Mouse (Mus musculus) forebrain, embryonic 15.5 days (tissue): ENCODE measurements around the gene E2f6. TPM values are rescaled to one million over a fixed set of nuclear protein-coding genes. Genes with fewer than 3 reads are reported as not detected.

ENCODE experiments used
- ATAC-seq: fragments of 200-750 bp; cut with Nextera tagmentation; replicated peaks from 2 replicates; pipeline ENCODE4 v1.8.0; 2017; ENCODE audit warnings: mild to moderate bottlenecking, moderate TSS enrichment, moderate library complexity
- H3K27ac ChIP-seq: fragments of 300-500 bp; sonication (generic); replicated peaks from 2 replicates; pipeline ENCODE4 v1.5.1; 2015; ENCODE audit warnings: mild to moderate bottlenecking, inconsistent platforms
- H3K27me3 ChIP-seq: fragments of 300-500 bp; sonication (generic); 2 replicates; pipeline ENCODE4 v1.6.1; 2015; ENCODE audit warnings: inconsistent platforms
- H3K36me3 ChIP-seq: fragments of 300-500 bp; sonication (generic); 2 replicates; pipeline ENCODE4 v1.6.1; 2015; ENCODE audit warnings: mild to moderate bottlenecking, inconsistent platforms
- H3K4me1 ChIP-seq: fragments of 300-500 bp; sonication (generic); 2 replicates; pipeline ENCODE4 v1.6.1; 2015; ENCODE audit warnings: inconsistent platforms
- H3K4me2 ChIP-seq: fragments of 300-500 bp; sonication (generic); replicated peaks from 2 replicates; pipeline ENCODE4 v1.6.1; 2015; ENCODE audit warnings: mild to moderate bottlenecking, inconsistent platforms
- H3K4me3 ChIP-seq: fragments of 300-500 bp; sonication (generic); 2 replicates; pipeline ENCODE4 v1.5.1; 2015; ENCODE audit warnings: mild to moderate bottlenecking, inconsistent platforms
- H3K9ac ChIP-seq: fragments of 300-500 bp; sonication (generic); replicated peaks from 2 replicates; pipeline ENCODE4 v1.6.1; 2015; ENCODE audit warnings: mild to moderate bottlenecking, inconsistent platforms
- H3K9me3 ChIP-seq: fragments of 300-500 bp; sonication (generic); 2 replicates; pipeline ENCODE4 v1.6.1; 2016; ENCODE audit warnings: inconsistent platforms
- WGBS: fragments of 180-500 bp; shearing (Covaris S2); methylation state at CpG from one replicate; pipeline ENCODE4 v1.1.7; 2015; ENCODE audit warnings: mixed read lengths; 5-methylcytosine and 5-hydroxymethylcytosine counted together
- polyA plus RNA-seq: library from polyadenylated mRNA; unstranded; fragments of >200 nt; fragmentation: Nextera tagmentation; extraction: Ambion mirVana; gene quantifications from 2 replicates; pipeline ENCODE4 v1.2.1, GENCODE M21; 2015

Gene E2f6
- polyA plus RNA-seq, 1 experiment from 2014 or later = 33.2 TPM

DNA sequence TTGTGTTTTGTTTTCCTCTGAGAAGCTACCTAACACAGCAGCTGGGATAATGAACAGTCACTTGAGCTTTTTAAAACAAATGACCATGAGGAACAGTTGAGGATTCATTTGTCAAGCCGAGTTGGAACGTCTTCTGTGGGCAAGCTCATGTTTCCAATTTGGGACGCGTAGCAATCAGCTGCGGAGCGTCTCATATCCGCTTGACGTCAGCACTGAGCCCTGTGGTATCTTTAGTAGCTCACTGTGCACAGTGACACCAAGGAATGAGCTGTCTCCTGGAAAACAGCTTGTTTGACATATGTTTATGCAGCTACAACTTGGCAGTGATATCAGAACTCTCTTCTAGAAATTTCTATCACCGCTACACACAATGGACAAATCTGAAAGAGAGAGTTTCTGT, 25.4 kb downstream of the E2f6 start:
- Histone ChIP-seq H3K27ac (0 out of 2 replicates have a peak overlapping the region, but pooled peaks have one; percentile 17), H3K9ac (no peak overlapping the region), H3K9me3 (no peaks in the 10 kb centered on the region), H3K4me1 (no peaks in the 10 kb centered on the region), H3K27me3 (no peaks in the 10 kb centered on the region), H3K36me3 (no peaks in the 10 kb centered on the region), H3K4me3 (no peak overlapping the region), H3K4me2 (no peak overlapping the region)
- 62% methylated on average over 9 of the region's 9 CpGs for WGBS
- peak; percentile 83; the same call in 1 of the 2 replicates for ATAC-seq

DNA sequence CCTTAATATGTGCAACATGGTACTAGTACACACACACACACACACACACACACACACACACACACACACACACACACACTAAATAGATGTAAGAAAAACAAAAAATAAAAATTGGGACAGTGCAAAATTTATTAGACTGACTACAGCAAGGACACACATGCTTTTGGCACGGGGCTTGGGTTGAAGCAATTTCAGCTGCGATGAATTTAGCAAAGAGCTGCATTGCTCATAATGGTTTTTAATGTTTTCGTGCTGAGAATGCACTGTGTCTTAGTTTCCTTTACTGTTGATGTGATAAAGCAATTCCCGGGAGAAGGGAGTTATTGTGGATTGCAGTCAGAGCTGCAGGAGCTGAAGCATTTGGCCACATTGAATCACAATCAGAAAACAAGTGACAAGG, 27.0 kb downstream of the E2f6 start:
- H3K27me3 ChIP-seq = no peaks in the 10 kb centered on the region
- no peak overlapping the region for H3K27ac ChIP-seq
- WGBS = 88% methylated on average over 4 of the region's 4 CpGs
- no peak overlapping the region for H3K4me2 ChIP-seq
- H3K9me3 ChIP-seq = no peaks in the 10 kb centered on the region
- H3K36me3 ChIP-seq = no peaks in the 10 kb centered on the region
- no peak overlapping the region for H3K9ac ChIP-seq
- no peak for ATAC-seq
- no peak overlapping the region for H3K4me3 ChIP-seq
- H3K4me1 ChIP-seq = no peaks in the 10 kb centered on the region

GRCm38 (mm10) chr12:16840842-16841782, 30.3 kb downstream of the E2f6 start:
- WGBS = 85% methylated on average over 8 of the region's 8 CpGs
- Histone ChIP-seq H3K9ac (no peak overlapping the region), H3K9me3 (no peaks in the 10 kb centered on the region), H3K27ac (no peak overlapping the region), H3K4me3 (no peak overlapping the region), H3K27me3 (no peaks in the 10 kb centered on the region), H3K4me1 (no peaks in the 10 kb centered on the region), H3K36me3 (no peaks in the 10 kb centered on the region), H3K4me2 (no peak overlapping the region)
- ATAC-seq = no peak

DNA sequence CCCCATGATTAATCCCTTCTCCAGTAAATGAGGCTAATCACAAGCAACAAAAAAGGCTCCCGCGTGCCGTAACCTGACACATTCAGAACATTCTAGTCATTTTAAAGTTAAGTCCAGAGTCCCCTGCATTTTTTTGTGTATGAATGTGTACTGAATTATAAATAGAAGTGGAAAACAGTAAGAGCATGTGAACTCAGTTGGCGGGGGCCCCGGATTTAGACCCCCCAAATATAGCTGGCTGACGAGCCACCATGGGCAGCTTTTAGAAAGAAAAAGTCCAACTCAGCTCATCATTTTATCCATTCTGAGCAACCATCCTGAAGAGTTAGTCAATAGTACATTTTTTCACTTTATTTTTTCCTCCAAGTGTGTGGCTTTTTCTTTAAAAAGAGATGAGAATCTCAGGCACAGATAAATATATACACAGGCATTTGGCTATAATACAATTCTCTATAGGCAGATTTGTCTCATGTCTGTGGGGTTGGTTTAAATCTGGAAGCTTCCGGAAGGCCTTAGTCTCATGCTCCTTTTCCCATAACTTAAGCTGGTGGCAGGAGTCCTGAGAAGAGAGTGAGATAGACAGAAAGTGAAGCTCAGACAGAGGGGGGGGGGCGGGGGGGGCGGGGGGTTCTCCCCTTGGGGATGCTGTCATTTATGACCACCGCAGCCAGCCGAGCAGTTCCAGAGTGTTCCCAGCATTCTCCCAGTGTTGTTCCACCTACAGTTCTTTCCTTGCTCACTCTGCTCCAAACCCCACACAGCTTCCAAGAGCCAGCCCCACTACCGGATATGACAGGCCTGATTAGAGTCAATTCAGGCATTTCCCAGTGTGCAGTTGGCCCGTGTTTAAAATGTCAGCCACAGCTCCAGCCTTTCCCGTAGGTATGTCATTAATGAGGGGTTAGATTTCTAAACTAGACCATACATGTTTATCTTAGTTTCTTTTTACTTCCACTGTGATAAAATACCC, 34.1 kb downstream of the E2f6 start:
- Histone ChIP-seq H3K36me3 (no peaks in the 10 kb centered on the region), H3K4me2 (no peak overlapping the region), H3K4me3 (no peak overlapping the region), H3K27ac (no peak overlapping the region), H3K9me3 (no peaks in the 10 kb centered on the region), H3K4me1 (no peaks in the 10 kb centered on the region), H3K27me3 (no peaks in the 10 kb centered on the region), H3K9ac (no peak overlapping the region)
- WGBS = 42% methylated on average over 14 of the region's 14 CpGs
- ATAC-seq = no peak

- Histone ChIP-seq H3K9ac (no peak overlapping the region), H3K4me3 (no peak overlapping the region), H3K4me2 (no peak overlapping the region), H3K9me3 (no peaks in the 10 kb centered on the region), H3K27me3 (no peaks in the 10 kb centered on the region), H3K4me1 (no peaks in the 10 kb centered on the region), H3K36me3 (no peaks in the 10 kb centered on the region), H3K27ac (no peak overlapping the region)
- ATAC-seq = no peak
- WGBS = 91% methylated on average over 4 of the region's 4 CpGs
Measured at GRCm38 (mm10) chr12:16847204-16847792, 36.5 kb downstream of the E2f6 start.

- no peak for ATAC-seq
- Histone ChIP-seq H3K4me2 (no peak overlapping the region), H3K9ac (no peak overlapping the region), H3K27ac (no peak overlapping the region), H3K4me3 (no peak overlapping the region), H3K36me3 (no peaks in the 10 kb centered on the region), H3K9me3 (no peaks in the 10 kb centered on the region), H3K4me1 (no peaks in the 10 kb centered on the region), H3K27me3 (no peaks in the 10 kb centered on the region)
- WGBS = 88% methylated on average over 2 of the region's 2 CpGs
Measured at GRCm38 (mm10) chr12:16848501-16848900, 37.7 kb downstream of the E2f6 start.

DNA sequence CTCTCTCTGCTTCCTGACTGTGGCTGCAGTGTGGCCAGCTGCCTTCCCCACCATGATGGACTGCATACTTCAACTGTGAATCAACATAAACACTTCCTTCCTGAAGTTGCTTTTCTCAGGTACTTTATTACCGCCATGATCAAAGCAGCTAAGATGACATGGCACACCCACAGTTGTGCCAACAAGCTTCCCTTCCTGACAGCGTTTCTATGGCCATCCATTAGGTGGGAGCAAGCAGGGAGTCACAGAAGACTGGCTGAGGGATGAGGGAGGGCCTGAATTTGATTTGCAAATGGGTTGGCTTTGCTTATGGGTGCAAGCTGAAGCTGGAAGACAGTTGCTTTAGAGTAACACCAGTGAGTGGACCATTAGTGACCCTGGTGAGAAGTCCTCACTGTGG, 39.1 kb downstream of the E2f6 start:
- Histone ChIP-seq H3K4me3 (no peak overlapping the region), H3K27ac (no peak overlapping the region), H3K4me1 (no peaks in the 10 kb centered on the region), H3K36me3 (no peaks in the 10 kb centered on the region), H3K27me3 (no peaks in the 10 kb centered on the region), H3K9me3 (no peaks in the 10 kb centered on the region), H3K4me2 (no peak overlapping the region), H3K9ac (no peak overlapping the region)
- ATAC-seq = no peak
- 70% methylated on average over 2 of the region's 2 CpGs for WGBS

GRCm38 (mm10) chr12:16850431-16851375, 39.9 kb downstream of the E2f6 start:
- H3K9me3 ChIP-seq = no peaks in the 10 kb centered on the region
- H3K4me2 ChIP-seq = no peak overlapping the region
- WGBS = 53% methylated on average over 16 of the region's 16 CpGs
- H3K27me3 ChIP-seq = no peaks in the 10 kb centered on the region
- no peak overlapping the region for H3K27ac ChIP-seq
- no peak for ATAC-seq
- H3K36me3 ChIP-seq = no peaks in the 10 kb centered on the region
- H3K4me3 ChIP-seq = no peak overlapping the region
- no peak overlapping the region for H3K9ac ChIP-seq
- H3K4me1 ChIP-seq = peaks cover 2% of the 10 kb centered on the region

- no peaks in the 10 kb centered on the region for H3K27me3 ChIP-seq
- no peak overlapping the region for H3K27ac ChIP-seq
- H3K9ac ChIP-seq = no peak overlapping the region
- WGBS = 84% methylated on average over 11 of the region's 11 CpGs
- H3K4me1 ChIP-seq = peaks cover 12% of the 10 kb centered on the region
- H3K4me2 ChIP-seq = no peak overlapping the region
- H3K36me3 ChIP-seq = no peaks in the 10 kb centered on the region
- H3K4me3 ChIP-seq = no peak overlapping the region
- H3K9me3 ChIP-seq = no peaks in the 10 kb centered on the region
- ATAC-seq = no peak
Measured at GRCm38 (mm10) chr12:16853431-16854165, 42.8 kb downstream of the E2f6 start.

DNA sequence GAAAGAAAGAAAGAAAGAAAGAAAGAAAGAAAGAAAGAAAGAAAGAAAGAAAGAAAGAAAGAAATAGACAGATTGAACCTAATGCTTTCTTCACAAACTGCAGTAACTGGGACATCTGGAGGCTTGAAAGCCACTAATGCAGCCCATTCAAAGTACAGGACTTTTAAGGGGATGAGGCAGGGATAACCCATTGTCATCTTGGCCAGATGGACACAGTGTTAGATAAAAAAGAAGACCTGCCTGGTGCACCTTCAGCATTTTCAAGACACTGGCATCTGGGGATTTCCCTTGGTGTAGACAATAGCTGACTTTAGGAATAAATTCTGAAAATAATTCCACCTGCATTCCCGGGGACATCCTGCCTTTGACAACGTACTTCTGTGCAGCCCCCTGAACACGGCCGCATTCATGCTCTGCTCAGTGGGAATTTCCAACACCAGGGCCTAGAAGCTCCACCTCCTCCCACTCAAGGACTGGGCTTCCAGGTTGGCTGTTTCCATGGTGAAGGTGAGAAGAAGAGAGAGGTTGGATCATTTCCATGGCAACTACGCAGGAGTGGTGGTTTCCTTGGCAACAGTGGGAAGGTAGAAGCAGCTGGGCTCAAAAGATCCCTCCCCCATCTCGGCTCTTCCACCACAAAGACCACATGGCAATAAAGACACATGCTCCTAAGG, 45.0 kb downstream of the E2f6 start:
- Histone ChIP-seq H3K4me2 (0 out of 2 replicates have a peak overlapping the region, but pooled peaks have one; percentile 13), H3K9me3 (no peaks in the 10 kb centered on the region), H3K27ac (peak overlapping the region; percentile 91), H3K27me3 (no peaks in the 10 kb centered on the region), H3K4me1 (peaks cover 12% of the 10 kb centered on the region), H3K4me3 (no peak overlapping the region), H3K36me3 (no peaks in the 10 kb centered on the region), H3K9ac (no peak overlapping the region)
- 3% methylated on average over 6 of the region's 6 CpGs for WGBS
- ATAC-seq = peak; percentile 95
